Mouse (Mus musculus) adrenal gland, adult 18-20 months (tissue): ENCODE data around the gene Ang5. TPM values are rescaled to one million over a fixed set of nuclear protein-coding genes. Genes with fewer than 3 reads are reported as not detected.
"Not testable (repeated sequence)": the region's sequence is repeated elsewhere in the genome, so short reads cannot be mapped to it uniquely, and the experiment has no call there.

Experiments used
- DNase-seq, 2 experiments: peaks; one replicate each; pipeline ENCODE4 v3.0.0; 2021 to 2022; ENCODE audit warnings: low spot score in 2 of 2
- long read RNA-seq, 2 experiments: library from polyadenylated mRNA; stranded (forward); transcript quantifications; one replicate each; pipeline ENCODE4 v2.0.0; 2021
- total RNA-seq, 2 experiments: library from RNA; stranded (reverse); gene quantifications; 1 replicate in 1 of 2; 2 replicates in 1 of 2; pipeline ENCODE4 v1.2.3; 2021

Ang5 gene
- total RNA-seq: not detected
- long read RNA-seq, experiment 1: 0 reads
- long read RNA-seq, experiment 2: 0 reads

- DNase-seq: not testable (repeated sequence)
Measured at GRCm38 (mm10) chr14:43956769-43957168, at the start of gene Ang5. TSS of gene Ang5 (plus strand) at chr14:43957069.

GRCm38 (mm10) chr14:43918214-43918613, 38.7 kb upstream of the Ang5 start:
- not testable (repeated sequence) for DNase-seq

- not testable (repeated sequence) for DNase-seq
Measured at GRCm38 (mm10) chr14:43923459-43923858, 33.4 kb upstream of the Ang5 start, which contains the start of gene Ear10. TSS of gene Ear10 (minus strand) at chr14:43923559.

GRCm38 (mm10) chr14:43924688-43925403, 32.0 kb upstream of the Ang5 start, which contains the start of gene Gm8113:
TSS of gene Gm8113 (plus strand) at chr14:43925390.
- DNase-seq: peak; percentile 33 to 38

- DNase-seq: peak in 1 of 2 experiments; percentile 3
Measured at GRCm38 (mm10) chr14:43925404-43925950, 31.4 kb upstream of the Ang5 start.

GRCm38 (mm10) chr14:43932991-43933390, 23.9 kb upstream of the Ang5 start:
- DNase-seq: peak in 1 of 2 experiments; percentile 29

- not testable (repeated sequence) for DNase-seq
Measured at GRCm38 (mm10) chr14:43933399-43933798, 23.5 kb upstream of the Ang5 start.

- not testable (repeated sequence) for DNase-seq
Measured at GRCm38 (mm10) chr14:43953382-43953781, 3.5 kb upstream of the Ang5 start.

- DNase-seq: not testable (repeated sequence)
Measured at GRCm38 (mm10) chr14:43955074-43955473, 1.8 kb upstream of the Ang5 start.

- DNase-seq: no peak
Measured at GRCm38 (mm10) chr14:43983454-43983853, 26.6 kb downstream of the Ang5 start.

GRCm38 (mm10) chr14:43983897-43984296, 27.0 kb downstream of the Ang5 start:
- peak; percentile 40 to 46 for DNase-seq

- no peak for DNase-seq
Measured at GRCm38 (mm10) chr14:43986147-43986546, 29.3 kb downstream of the Ang5 start.

GRCm38 (mm10) chr14:43987404-43987803, 30.5 kb downstream of the Ang5 start:
- DNase-seq: peak; percentile 58 to 70

- not testable (repeated sequence) for DNase-seq
Measured at GRCm38 (mm10) chr14:43998455-43999000, 41.7 kb downstream of the Ang5 start.

- no peak for DNase-seq
Measured at GRCm38 (mm10) chr14:44001600-44001999, 44.7 kb downstream of the Ang5 start.

- DNase-seq: no peak
Measured at GRCm38 (mm10) chr14:44002169-44002568, 45.3 kb downstream of the Ang5 start, which contains the start of gene Ang6. TSS of gene Ang6 (minus strand) at chr14:44002269.

- DNase-seq: not testable (repeated sequence)
Measured at GRCm38 (mm10) chr14:44008021-44008420, 51.2 kb downstream of the Ang5 start.

GRCm38 (mm10) chr14:44009686-44010085, 52.8 kb downstream of the Ang5 start:
- not testable (repeated sequence) for DNase-seq
